Mouse (Mus musculus): ENCODE results near the gene Igsf8. TPM values are rescaled to one million over a fixed set of nuclear protein-coding genes. Genes with fewer than 3 reads are reported as not detected.

The Igsf8 gene
- polyA plus RNA-seq, 1 experiment from 2014 or later, result 17.7 TPM

GRCm38 (mm10) chr1:172258314-172258713 is 3.1 kb upstream of the Igsf8 start, which contains the start of gene Atp1a4:
Gene Atp1a4, minus strand, starts transcription at chr1:172258414.
- H3K27ac ChIP-seq (ENCODE audit: low read depth, low read length), result no peak within 1 kb of the TSS
- H3K4me3 ChIP-seq (ENCODE audit: low read depth, low read length), result no peak within 1 kb of the TSS
- no peaks in the 10 kb centered on the region for H3K36me3 ChIP-seq (ENCODE audit: control insufficient read depth, insufficient read depth)
- no peaks in the 10 kb centered on the region for H3K9me3 ChIP-seq (ENCODE audit: control insufficient read depth)
- WGBS, result 91% methylated on average over 6 of the region's 6 CpGs
- no peak within 1 kb of the TSS for H3K9ac ChIP-seq (ENCODE audit: low read depth, low read length)
- no peaks in the 10 kb centered on the region for H3K27me3 ChIP-seq (replicated peaks; ENCODE audit: control insufficient read depth, insufficient read depth, low read length)
- TF ChIP-seq CTCF (IDR thresholded peaks at IDR 0.05; ENCODE audit: low read depth), result no peak
- no peak for ATAC-seq
- no peaks in the 10 kb centered on the region for H3K4me1 ChIP-seq (replicated peaks; ENCODE audit: control insufficient read depth, insufficient read depth, low read length)
- H3K4me2 ChIP-seq (replicated peaks; ENCODE audit: low read depth), result no peak within 1 kb of the TSS

GRCm38 (mm10) chr1:172271208-172271607 is 9.8 kb downstream of the Igsf8 start:
- WGBS, result 82% methylated on average over 3 of the region's 3 CpGs
- no peak for ATAC-seq
- no peaks in the 10 kb centered on the region; the same call in 1 of the 2 replicates for H3K4me1 ChIP-seq (replicated peaks; ENCODE audit: control insufficient read depth, insufficient read depth, low read length)

GRCm38 (mm10) chr1:172271765-172272164 is 10.3 kb downstream of the Igsf8 start:
- no peak overlapping the region for H3K4me3 ChIP-seq (ENCODE audit: low read depth, low read length)
- no peak overlapping the region for H3K4me2 ChIP-seq (replicated peaks; ENCODE audit: low read depth)
- H3K9ac ChIP-seq (ENCODE audit: low read depth, low read length), result no peak overlapping the region
- H3K9me3 ChIP-seq (ENCODE audit: control insufficient read depth), result no peaks in the 10 kb centered on the region
- no peak overlapping the region for H3K27ac ChIP-seq (ENCODE audit: low read depth, low read length)
- H3K36me3 ChIP-seq (ENCODE audit: control insufficient read depth, insufficient read depth), result no peaks in the 10 kb centered on the region
- H3K4me1 ChIP-seq (replicated peaks; ENCODE audit: control insufficient read depth, insufficient read depth, low read length), result no peaks in the 10 kb centered on the region; the same call in 1 of the 2 replicates
- 56% methylated on average over 10 of the region's 10 CpGs for WGBS
- ATAC-seq, result no peak
- H3K27me3 ChIP-seq (replicated peaks; ENCODE audit: control insufficient read depth, insufficient read depth, low read length), result no peaks in the 10 kb centered on the region
- no peak for TF ChIP-seq CTCF (IDR thresholded peaks at IDR 0.05; ENCODE audit: low read depth)

More at GRCm38 (mm10) chr1:172271208-172271607, 9.8 kb downstream of the Igsf8 start:
- Histone ChIP-seq H3K27me3 (replicated peaks; ENCODE audit: control insufficient read depth, insufficient read depth, low read length) (no peaks in the 10 kb centered on the region), H3K4me2 (replicated peaks; ENCODE audit: low read depth) (no peak overlapping the region), H3K9me3 (ENCODE audit: control insufficient read depth) (no peaks in the 10 kb centered on the region), H3K27ac (ENCODE audit: low read depth, low read length) (no peak overlapping the region), H3K36me3 (ENCODE audit: control insufficient read depth, insufficient read depth) (no peaks in the 10 kb centered on the region), H3K9ac (ENCODE audit: low read depth, low read length) (no peak overlapping the region), H3K4me3 (ENCODE audit: low read depth, low read length) (no peak overlapping the region)
- no peak for TF ChIP-seq CTCF (IDR thresholded peaks at IDR 0.05; ENCODE audit: low read depth)

- no peak for ATAC-seq
- H3K4me3 ChIP-seq (ENCODE audit: low read depth, low read length), result no peak overlapping the region
- no peak overlapping the region for H3K4me2 ChIP-seq (replicated peaks; ENCODE audit: low read depth)
- no peak overlapping the region for H3K9ac ChIP-seq (ENCODE audit: low read depth, low read length)
- no peak overlapping the region for H3K27ac ChIP-seq (ENCODE audit: low read depth, low read length)
- H3K4me1 ChIP-seq (replicated peaks; ENCODE audit: control insufficient read depth, insufficient read depth, low read length), result no peaks in the 10 kb centered on the region; the same call in 1 of the 2 replicates
- no peaks in the 10 kb centered on the region for H3K9me3 ChIP-seq (ENCODE audit: control insufficient read depth)
- no peaks in the 10 kb centered on the region for H3K27me3 ChIP-seq (replicated peaks; ENCODE audit: control insufficient read depth, insufficient read depth, low read length)
- H3K36me3 ChIP-seq (ENCODE audit: control insufficient read depth, insufficient read depth), result no peaks in the 10 kb centered on the region
- WGBS, result 87% methylated on average over 6 of the region's 6 CpGs
- TF ChIP-seq CTCF (IDR thresholded peaks at IDR 0.05; ENCODE audit: low read depth), result no peak
These were observed 11.9 kb downstream of the Igsf8 start for GRCm38 (mm10) chr1:172273386-172273785.

- H3K27ac ChIP-seq (ENCODE audit: low read depth, low read length), result no peak overlapping the region
- no peaks in the 10 kb centered on the region for H3K9me3 ChIP-seq (ENCODE audit: control insufficient read depth)
- no peak overlapping the region for H3K9ac ChIP-seq (ENCODE audit: low read depth, low read length)
- H3K36me3 ChIP-seq (ENCODE audit: control insufficient read depth, insufficient read depth), result no peaks in the 10 kb centered on the region
- H3K4me1 ChIP-seq (replicated peaks; ENCODE audit: control insufficient read depth, insufficient read depth, low read length), result no peaks in the 10 kb centered on the region; the same call in 1 of the 2 replicates
- no peak overlapping the region for H3K4me3 ChIP-seq (ENCODE audit: low read depth, low read length)
- whole genome bisulfite sequencing, result 57% methylated on average over 5 of the region's 5 CpGs
- no peak for TF ChIP-seq CTCF (IDR thresholded peaks at IDR 0.05; ENCODE audit: low read depth)
- H3K4me2 ChIP-seq (replicated peaks; ENCODE audit: low read depth), result no peak overlapping the region
- ATAC-seq, result no peak
- H3K27me3 ChIP-seq (replicated peaks; ENCODE audit: control insufficient read depth, insufficient read depth, low read length), result no peaks in the 10 kb centered on the region
These were observed 12.7 kb downstream of the Igsf8 start for GRCm38 (mm10) chr1:172274116-172274515.

GRCm38 (mm10) chr1:172274547-172274946 is 13.1 kb downstream of the Igsf8 start:
- 39% methylated on average over 5 of the region's 5 CpGs for WGBS
- H3K27me3 ChIP-seq (replicated peaks; ENCODE audit: control insufficient read depth, insufficient read depth, low read length), result no peaks in the 10 kb centered on the region

GRCm38 (mm10) chr1:172277172-172277571 is 15.7 kb downstream of the Igsf8 start:
- no peak for ATAC-seq
- no peak overlapping the region for H3K4me2 ChIP-seq (replicated peaks; ENCODE audit: low read depth)
- no peaks in the 10 kb centered on the region for H3K9me3 ChIP-seq (ENCODE audit: control insufficient read depth)
- no peak overlapping the region for H3K27ac ChIP-seq (ENCODE audit: low read depth, low read length)
- 68% methylated on average over 3 of the region's 3 CpGs for WGBS
- no peaks in the 10 kb centered on the region for H3K36me3 ChIP-seq (ENCODE audit: control insufficient read depth, insufficient read depth)
- H3K27me3 ChIP-seq (replicated peaks; ENCODE audit: control insufficient read depth, insufficient read depth, low read length), result no peaks in the 10 kb centered on the region
- H3K9ac ChIP-seq (ENCODE audit: low read depth, low read length), result no peak overlapping the region
- no peak overlapping the region for H3K4me3 ChIP-seq (ENCODE audit: low read depth, low read length)
- TF ChIP-seq CTCF (IDR thresholded peaks at IDR 0.05; ENCODE audit: low read depth), result no peak
- H3K4me1 ChIP-seq (replicated peaks; ENCODE audit: control insufficient read depth, insufficient read depth, low read length), result no peaks in the 10 kb centered on the region; the same call in 1 of the 2 replicates

More at GRCm38 (mm10) chr1:172274547-172274946, 13.1 kb downstream of the Igsf8 start:
- no peak for ATAC-seq
- H3K4me3 ChIP-seq (ENCODE audit: low read depth, low read length), result no peak overlapping the region
- no peak overlapping the region for H3K4me2 ChIP-seq (replicated peaks; ENCODE audit: low read depth)
- no peak for TF ChIP-seq CTCF (IDR thresholded peaks at IDR 0.05; ENCODE audit: low read depth)
- H3K27ac ChIP-seq (ENCODE audit: low read depth, low read length), result no peak overlapping the region
- no peaks in the 10 kb centered on the region for H3K36me3 ChIP-seq (ENCODE audit: control insufficient read depth, insufficient read depth)
- H3K9me3 ChIP-seq (ENCODE audit: control insufficient read depth), result no peaks in the 10 kb centered on the region
- no peaks in the 10 kb centered on the region; the same call in 1 of the 2 replicates for H3K4me1 ChIP-seq (replicated peaks; ENCODE audit: control insufficient read depth, insufficient read depth, low read length)
- H3K9ac ChIP-seq (ENCODE audit: low read depth, low read length), result no peak overlapping the region
